Mouse (Mus musculus) c-Kit-negative CD71-positive TER-119-positive erythroid progenitor cells, embryonic 14.5 days (primary cell): ENCODE results near the gene Adam26b.
"Not testable (repeated sequence)": the region's sequence is repeated elsewhere in the genome, so short reads cannot be mapped to it uniquely, and the experiment has no call there.

ENCODE experiments used
- DNase-seq: peaks from one replicate; pipeline ENCODE4 v3.0.0-alpha.2; 2013; ENCODE audit warnings: low read depth, low spot score

The Adam26b gene

GRCm38 (mm10) chr8:43528006-43528405, at the start of gene Adam26b:
Gene Adam26b, minus strand, starts transcription at chr8:43528106.
- DNase-seq = not testable (repeated sequence)

DNA sequence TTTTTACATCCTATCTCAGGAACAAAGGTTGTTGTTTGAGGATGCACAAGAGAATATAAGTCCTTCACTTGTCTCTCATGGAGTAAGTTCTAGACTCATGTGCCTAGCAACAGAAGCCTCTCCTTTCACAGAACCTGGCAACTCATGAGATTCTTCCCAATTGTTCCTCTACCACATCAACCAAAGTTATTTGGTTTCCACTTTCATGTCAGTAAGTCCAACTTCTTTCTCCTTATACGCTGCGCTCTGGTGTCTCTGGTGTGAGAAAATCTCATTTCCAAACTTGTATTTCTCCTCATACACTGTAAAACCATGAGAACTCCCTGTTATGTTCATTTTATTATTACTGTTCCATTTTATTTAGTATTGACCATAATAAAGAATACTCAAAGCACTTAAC, 48.7 kb upstream of the Adam26b start, which contains the start of gene Adam26a:
Gene Adam26a (minus strand): TSS at position 101 of the 400 bp plus-strand sequence.
- not testable (repeated sequence) for DNase-seq
